Mouse (Mus musculus) liver, embryonic 13.5 days (tissue): ENCODE measurements at regions not wholly inside any gene's neighbourhood (a gene's known extent, or its start where the extent isn't known, plus 50 kb on each side); places are given as distances from the start of the nearest gene placed in this dataset.
A peak's percentile ranks its signal among the peaks of the same experiment; 100 is the strongest.

Experiments
- ATAC-seq: fragments of 200-750 bp; cut with Nextera tagmentation; 2 replicates; pipeline ENCODE4 v1.8.0; 2017; ENCODE audit warnings: low read depth, mild to moderate bottlenecking, moderate number of reproducible peaks, moderate library complexity
- DNase-seq: peaks from one replicate; pipeline ENCODE4 v3.0.0; 2022
- H3K27ac ChIP-seq: fragments of 300-500 bp; sonication (generic); 2 replicates; pipeline ENCODE4 v1.5.1; 2015; ENCODE audit warnings: moderate library complexity, mild to moderate bottlenecking, inconsistent platforms
- H3K27me3 ChIP-seq: fragments of 300-500 bp; sonication (generic); 2 replicates; pipeline ENCODE4 v1.6.1; 2015; ENCODE audit warnings: mild to moderate bottlenecking, inconsistent platforms
- H3K36me3 ChIP-seq: fragments of 300-500 bp; sonication (generic); 2 replicates; pipeline ENCODE4 v1.6.1; 2015; ENCODE audit warnings: mild to moderate bottlenecking, inconsistent platforms
- H3K4me1 ChIP-seq: fragments of 300-500 bp; sonication (generic); replicated peaks from 2 replicates; pipeline ENCODE4 v1.6.1; 2015; ENCODE audit warnings: inconsistent platforms
- H3K4me2 ChIP-seq: fragments of 300-500 bp; sonication (generic); 2 replicates; pipeline ENCODE4 v1.6.1; 2015; ENCODE audit warnings: inconsistent platforms, mild to moderate bottlenecking, moderate library complexity
- H3K4me3 ChIP-seq: fragments of 300-500 bp; sonication (generic); replicated peaks from 2 replicates; pipeline ENCODE4 v1.5.1; 2015; ENCODE audit warnings: mild to moderate bottlenecking, inconsistent platforms
- H3K9ac ChIP-seq: fragments of 300-500 bp; sonication (generic); 2 replicates; pipeline ENCODE4 v1.6.1; 2015; ENCODE audit warnings: mild to moderate bottlenecking, inconsistent platforms
- H3K9me3 ChIP-seq: fragments of 300-500 bp; sonication (generic); replicated peaks from 2 replicates; pipeline ENCODE4 v1.6.1; 2016; ENCODE audit warnings: inconsistent platforms
- WGBS: fragments of 180-500 bp; shearing (Covaris S2); methylation state at CpG from one replicate; pipeline ENCODE4 v1.1.7; 2015; ENCODE audit not compliant: insufficient replicate concordance; 5-methylcytosine and 5-hydroxymethylcytosine counted together

DNA sequence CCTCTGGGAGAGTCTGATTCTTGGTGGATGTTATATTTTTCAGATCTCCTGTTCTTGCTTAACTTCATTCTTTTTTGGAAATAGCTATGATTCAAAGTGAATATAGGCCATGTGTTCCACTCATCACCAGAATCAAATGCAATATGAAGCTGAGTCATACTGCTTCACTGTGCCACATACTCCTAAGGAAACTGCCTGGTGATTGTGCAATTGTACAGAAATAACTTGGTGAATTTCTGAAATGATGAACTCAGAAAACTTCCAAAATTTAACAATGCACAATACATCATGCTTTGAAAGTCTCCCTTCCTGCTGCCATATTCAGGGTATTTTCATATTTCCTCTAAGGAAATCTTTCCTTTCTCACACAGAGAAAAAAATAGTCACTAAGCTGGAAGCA, 518.9 kb upstream of the Pbx1 start:
- H3K27ac ChIP-seq = no peak overlapping the region
- no peaks in the 10 kb centered on the region for H3K4me1 ChIP-seq
- H3K9me3 ChIP-seq = no peaks in the 10 kb centered on the region
- DNase-seq = no peak
- no peak overlapping the region for H3K9ac ChIP-seq
- H3K4me3 ChIP-seq = no peak overlapping the region
- no peaks in the 10 kb centered on the region for H3K36me3 ChIP-seq
- no peak for ATAC-seq
- H3K27me3 ChIP-seq = no peaks in the 10 kb centered on the region
- no peak overlapping the region for H3K4me2 ChIP-seq

- Histone ChIP-seq H3K4me2 (no peak overlapping the region), H3K36me3 (no peaks in the 10 kb centered on the region)
Measured at GRCm38 (mm10) chr1:168924100-168924815, 492.2 kb upstream of the Pbx1 start.

DNA sequence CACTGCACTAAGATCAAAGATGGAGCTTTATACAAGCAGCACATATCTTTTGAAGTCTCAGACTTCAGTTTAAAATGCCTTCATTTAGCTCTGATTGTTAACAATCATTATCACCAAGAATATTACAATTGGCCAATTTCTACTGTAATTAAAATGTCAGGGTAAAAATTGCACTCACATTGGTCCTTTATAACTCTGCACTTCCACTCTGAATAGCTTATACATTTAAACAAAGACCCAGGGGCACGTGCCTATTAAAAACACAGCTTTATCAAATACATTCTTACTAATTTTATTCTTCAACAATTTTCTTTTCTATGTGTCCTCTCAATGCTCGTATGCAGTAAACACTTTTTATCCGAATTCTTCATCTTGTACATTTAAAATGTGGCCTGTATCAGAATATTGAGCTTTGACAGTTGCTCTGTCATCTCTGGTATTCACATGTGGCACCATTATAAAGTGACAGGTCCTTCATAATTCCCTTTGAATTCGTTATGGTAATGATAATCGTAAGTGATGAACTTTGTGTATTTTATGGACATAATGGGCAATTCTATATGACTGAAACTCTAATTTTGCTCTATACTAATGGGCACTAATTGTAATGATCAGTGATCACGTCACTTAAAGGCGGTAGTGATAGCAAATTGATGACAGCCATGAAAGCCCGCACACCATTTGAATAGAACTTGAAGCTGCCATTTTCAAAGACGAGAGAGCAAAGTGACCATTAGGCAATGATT, 486.4 kb upstream of the Pbx1 start:
- Histone ChIP-seq H3K9ac (no peak overlapping the region), H3K4me1 (no peaks in the 10 kb centered on the region), H3K27me3 (no peaks in the 10 kb centered on the region), H3K4me2 (no peak overlapping the region), H3K9me3 (no peaks in the 10 kb centered on the region), H3K27ac (no peak overlapping the region), H3K36me3 (no peaks in the 10 kb centered on the region), H3K4me3 (no peak overlapping the region)
- ATAC-seq (no peak), DNase-seq (no peak)
- WGBS = 66% methylated on average over 9 of the region's 9 CpGs

More at GRCm38 (mm10) chr1:168924100-168924815, 492.2 kb upstream of the Pbx1 start:
- Histone ChIP-seq H3K27me3 (no peaks in the 10 kb centered on the region), H3K4me1 (no peaks in the 10 kb centered on the region), H3K9me3 (no peaks in the 10 kb centered on the region), H3K27ac (no peak overlapping the region), H3K4me3 (no peak overlapping the region), H3K9ac (no peak overlapping the region)
- DNase-seq = no peak
- WGBS = 58% methylated on average over 5 of the region's 5 CpGs
- no peak for ATAC-seq

GRCm38 (mm10) chr1:168908684-168909175, 476.7 kb upstream of the Pbx1 start:
- Histone ChIP-seq H3K4me2 (no peak overlapping the region), H3K9ac (no peak overlapping the region), H3K27ac (no peak overlapping the region), H3K9me3 (no peaks in the 10 kb centered on the region), H3K36me3 (no peaks in the 10 kb centered on the region), H3K4me1 (no peaks in the 10 kb centered on the region), H3K4me3 (no peak overlapping the region), H3K27me3 (no peaks in the 10 kb centered on the region)
- ATAC-seq (no peak), DNase-seq (no peak)
- 60% methylated on average over 4 of the region's 4 CpGs for WGBS

GRCm38 (mm10) chr1:168908192-168908591, 476.1 kb upstream of the Pbx1 start:
- H3K27ac ChIP-seq = no peak overlapping the region
- no peak overlapping the region for H3K4me3 ChIP-seq
- 77% methylated on average over 6 of the region's 6 CpGs for WGBS
- no peak overlapping the region for H3K4me2 ChIP-seq
- no peaks in the 10 kb centered on the region for H3K9me3 ChIP-seq
- no peaks in the 10 kb centered on the region for H3K27me3 ChIP-seq
- no peak overlapping the region for H3K9ac ChIP-seq
- no peaks in the 10 kb centered on the region for H3K4me1 ChIP-seq
- DNase-seq (no peak), ATAC-seq (no peak)
- H3K36me3 ChIP-seq = no peaks in the 10 kb centered on the region

GRCm38 (mm10) chr1:168898483-168898882, 466.4 kb upstream of the Pbx1 start:
- ATAC-seq (no peak), DNase-seq (no peak)
- H3K27me3 ChIP-seq = no peaks in the 10 kb centered on the region
- H3K9ac ChIP-seq = no peak overlapping the region
- no peaks in the 10 kb centered on the region for H3K9me3 ChIP-seq
- no peak overlapping the region for H3K27ac ChIP-seq
- H3K4me1 ChIP-seq = no peaks in the 10 kb centered on the region
- no peak overlapping the region for H3K4me3 ChIP-seq
- H3K36me3 ChIP-seq = no peaks in the 10 kb centered on the region
- 41% methylated on average over 2 of the region's 2 CpGs for WGBS
- no peak overlapping the region for H3K4me2 ChIP-seq

DNA sequence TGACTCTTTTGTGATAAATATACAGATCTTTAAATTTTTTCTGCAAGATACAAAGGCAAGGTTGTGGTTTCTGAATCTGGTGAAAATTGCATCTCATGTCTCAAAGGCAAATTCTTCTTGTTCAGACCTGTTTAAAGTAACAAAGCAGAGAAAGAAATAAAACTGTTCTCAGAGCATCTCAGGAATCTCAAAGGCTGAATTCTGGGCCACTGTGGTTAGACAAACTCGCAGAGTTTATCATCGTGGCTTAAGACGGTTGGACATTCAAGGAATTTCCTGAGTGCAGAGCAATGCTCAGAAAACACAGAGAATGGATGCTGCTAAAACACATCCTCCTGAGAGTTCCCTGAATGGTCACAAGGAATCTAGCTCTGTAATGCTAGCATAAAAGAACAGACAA, 429.5 kb upstream of the Pbx1 start:
- Histone ChIP-seq H3K36me3 (no peaks in the 10 kb centered on the region), H3K27ac (no peak overlapping the region), H3K9me3 (no peaks in the 10 kb centered on the region), H3K4me3 (no peak overlapping the region), H3K4me1 (no peaks in the 10 kb centered on the region), H3K27me3 (no peaks in the 10 kb centered on the region), H3K4me2 (no peak overlapping the region), H3K9ac (no peak overlapping the region)
- DNase-seq (no peak), ATAC-seq (no peak)
- WGBS = 25% methylated on average over 3 of the region's 3 CpGs

- Histone ChIP-seq H3K9ac (no peak overlapping the region), H3K27ac (no peak overlapping the region), H3K4me2 (no peak overlapping the region), H3K4me1 (no peaks in the 10 kb centered on the region), H3K9me3 (no peaks in the 10 kb centered on the region), H3K36me3 (no peaks in the 10 kb centered on the region), H3K4me3 (no peak overlapping the region), H3K27me3 (no peaks in the 10 kb centered on the region)
- DNase-seq (no peak), ATAC-seq (no peak)
- WGBS = 61% methylated on average over 3 of the region's 3 CpGs
Measured at GRCm38 (mm10) chr1:168823184-168823583, 391.1 kb upstream of the Pbx1 start.

DNA sequence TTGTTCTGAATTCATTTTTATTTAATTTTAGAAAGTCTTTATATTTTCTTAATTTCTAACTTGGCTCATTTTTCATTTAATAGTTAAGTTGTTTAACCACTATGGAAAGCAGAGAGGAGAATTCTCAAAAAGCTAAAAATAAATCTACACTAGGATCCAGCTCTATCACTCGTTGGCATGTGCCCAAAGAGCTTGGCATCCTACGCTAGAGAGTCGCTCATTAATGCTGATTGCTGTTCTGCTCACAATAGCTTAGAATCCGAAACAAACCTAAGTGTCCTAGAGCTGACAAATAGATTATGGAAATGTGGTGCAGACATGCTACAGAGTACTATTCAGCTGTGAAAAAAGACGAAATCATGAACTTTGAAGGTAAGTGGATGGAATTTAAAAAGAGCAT, 386.3 kb upstream of the Pbx1 start:
- WGBS = 63% methylated on average over 5 of the region's 5 CpGs
- no peak overlapping the region for H3K4me3 ChIP-seq
- H3K9me3 ChIP-seq = no peaks in the 10 kb centered on the region

GRCm38 (mm10) chr1:168807084-168807483, 375.0 kb upstream of the Pbx1 start:
- Histone ChIP-seq H3K36me3 (no peaks in the 10 kb centered on the region), H3K4me2 (no peak overlapping the region), H3K9ac (no peak overlapping the region), H3K9me3 (no peaks in the 10 kb centered on the region), H3K27ac (no peak overlapping the region), H3K27me3 (no peaks in the 10 kb centered on the region), H3K4me1 (no peaks in the 10 kb centered on the region), H3K4me3 (no peak overlapping the region)
- no peak for ATAC-seq
- DNase-seq = no peak
- WGBS = 61% methylated on average over 3 of the region's 3 CpGs

More for the DNA sequence above, 386.3 kb upstream of the Pbx1 start:
- H3K4me2 ChIP-seq = no peak overlapping the region
- H3K36me3 ChIP-seq = no peaks in the 10 kb centered on the region
- no peaks in the 10 kb centered on the region for H3K27me3 ChIP-seq
- no peak overlapping the region for H3K9ac ChIP-seq
- ATAC-seq (no peak), DNase-seq (no peak)
- no peaks in the 10 kb centered on the region for H3K4me1 ChIP-seq
- H3K27ac ChIP-seq = no peak overlapping the region

DNA sequence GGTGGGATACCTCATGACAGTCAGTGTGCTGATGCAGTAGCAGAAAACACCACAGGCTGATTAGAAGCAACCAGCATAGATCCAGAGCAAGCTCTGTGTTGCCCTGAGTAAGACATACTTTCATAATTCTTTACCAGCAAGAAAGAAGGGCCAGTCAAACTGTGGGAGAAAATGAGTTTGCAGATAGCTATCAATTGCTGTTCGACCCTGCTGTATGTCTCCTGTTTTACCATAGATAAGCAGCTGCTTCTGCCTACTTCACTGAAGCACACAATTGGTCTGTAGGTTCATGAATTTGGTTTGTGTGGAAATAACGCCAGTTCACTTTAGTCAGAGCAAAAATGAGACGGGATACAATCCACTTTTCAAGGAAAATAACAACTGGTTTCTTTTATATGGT, 373.4 kb upstream of the Pbx1 start:
- Histone ChIP-seq H3K4me1 (no peaks in the 10 kb centered on the region), H3K36me3 (no peaks in the 10 kb centered on the region), H3K9me3 (no peaks in the 10 kb centered on the region), H3K27me3 (no peaks in the 10 kb centered on the region), H3K9ac (no peak overlapping the region), H3K4me2 (no peak overlapping the region), H3K27ac (no peak overlapping the region), H3K4me3 (no peak overlapping the region)
- peak; percentile 86 for ATAC-seq
- 27% methylated on average over 3 of the region's 3 CpGs for WGBS
- no peak for DNase-seq

GRCm38 (mm10) chr1:168801046-168801445, 369.0 kb upstream of the Pbx1 start:
- H3K4me2 ChIP-seq = no peak overlapping the region
- no peaks in the 10 kb centered on the region for H3K27me3 ChIP-seq
- no peaks in the 10 kb centered on the region for H3K36me3 ChIP-seq

More at GRCm38 (mm10) chr1:168801046-168801445, 369.0 kb upstream of the Pbx1 start:
- Histone ChIP-seq H3K4me3 (no peak overlapping the region), H3K27ac (no peak overlapping the region), H3K4me1 (no peaks in the 10 kb centered on the region), H3K9me3 (no peaks in the 10 kb centered on the region), H3K9ac (no peak overlapping the region)
- 41% methylated on average over 1 of the region's 1 CpGs for WGBS
- ATAC-seq = no peak
- DNase-seq = no peak
